Mouse (Mus musculus): ENCODE results near the gene Shroom4. TPM values are rescaled to one million over a fixed set of nuclear protein-coding genes. Genes with fewer than 3 reads are reported as not detected.

The Shroom4 gene
- polyA plus RNA-seq (2012) = 0.02 and 0.08 TPM in 2 replicates

GRCm38 (mm10) chrX:6399626-6400397, at the start of gene Shroom4:
Gene Shroom4 (plus strand): TSS chrX:6399854.

Other genes with a start within 250 kb of the Shroom4 start
- 0.18 TPM in 1 of 2 replicates, not detected in the other for gene Nudt10, start 226.8 kb upstream of the Shroom4 start, polyA plus RNA-seq (2012)
- not detected in 2 replicates for gene Bmp15, start 79.1 kb upstream of the Shroom4 start, polyA plus RNA-seq (2012)